Mouse (Mus musculus) fat pad, adult 2 months (tissue): ENCODE measurements around the gene Olfr917.

ENCODE experiments used
- DNase-seq: peaks from one replicate; pipeline ENCODE4 v3.0.0-alpha.2; 2011; ENCODE audit warnings: low read depth, low spot score; ENCODE audit errors: extremely low read depth

The Olfr917 gene

DNA sequence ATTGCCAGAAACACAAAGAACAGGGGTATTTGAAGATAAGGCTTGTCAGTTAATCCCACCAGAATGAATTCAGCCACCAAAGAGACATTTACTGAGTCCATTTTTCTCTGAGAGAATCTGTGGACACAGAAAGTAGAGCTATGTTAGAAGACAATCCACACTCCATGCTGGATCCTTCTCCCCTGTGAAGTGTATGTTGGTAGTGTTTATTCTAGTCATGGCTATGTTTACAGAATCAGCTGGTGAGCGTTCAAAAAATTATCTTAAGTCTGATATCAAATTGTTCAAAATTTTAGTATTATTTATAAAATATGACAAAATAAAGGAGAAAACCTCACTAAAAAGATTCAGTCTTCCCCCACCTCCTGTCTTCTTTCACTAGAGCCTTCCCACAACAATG is at the start of gene Olfr917:
Gene Olfr917, minus strand, starts transcription at position 101 of the 400 bp plus-strand sequence.
- DNase-seq, result no peak

DNA sequence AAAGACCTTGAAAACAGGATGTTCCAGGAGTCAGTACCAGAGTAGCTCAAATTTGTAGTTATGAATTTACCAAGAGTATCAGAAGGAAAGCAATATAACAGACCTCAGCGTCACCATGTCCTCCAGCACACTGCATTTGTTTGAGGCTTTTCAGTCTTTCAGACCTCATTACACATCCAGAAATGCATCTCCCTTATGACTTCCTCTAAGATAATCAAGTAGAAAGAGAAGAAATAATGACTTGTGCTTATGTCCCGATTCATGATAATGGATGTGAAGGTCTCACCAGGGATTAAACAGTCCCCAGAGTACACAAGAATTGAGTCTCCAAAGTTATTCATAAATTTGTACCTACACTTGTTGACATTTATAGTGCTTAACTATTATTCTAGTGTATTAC is 8.9 kb upstream of the Olfr917 start, which contains the start of gene Olfr918:
Gene Olfr918, minus strand, starts transcription at position 101 of the 400 bp plus-strand sequence.
- DNase-seq, result no peak

DNA sequence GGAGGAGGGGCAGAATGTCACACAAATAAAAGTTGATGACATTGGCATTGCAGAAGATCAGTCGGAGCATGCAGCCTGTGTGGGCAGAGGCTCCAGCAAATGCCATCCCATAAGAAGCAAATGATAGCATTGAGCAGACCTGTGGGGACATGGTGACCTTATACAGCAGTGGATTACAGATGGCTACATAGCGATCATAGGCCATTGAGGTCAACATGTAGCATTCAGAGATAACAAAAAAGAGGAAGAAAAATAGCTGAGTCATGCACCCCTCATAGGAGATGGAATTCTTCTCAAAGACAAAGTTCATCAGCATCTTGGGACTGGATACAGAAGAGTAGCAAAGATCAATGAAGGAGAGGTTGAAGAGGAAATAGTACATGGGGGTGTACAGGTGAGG is 7.2 kb upstream of the Olfr917 start:
- DNase-seq, result no peak

DNA sequence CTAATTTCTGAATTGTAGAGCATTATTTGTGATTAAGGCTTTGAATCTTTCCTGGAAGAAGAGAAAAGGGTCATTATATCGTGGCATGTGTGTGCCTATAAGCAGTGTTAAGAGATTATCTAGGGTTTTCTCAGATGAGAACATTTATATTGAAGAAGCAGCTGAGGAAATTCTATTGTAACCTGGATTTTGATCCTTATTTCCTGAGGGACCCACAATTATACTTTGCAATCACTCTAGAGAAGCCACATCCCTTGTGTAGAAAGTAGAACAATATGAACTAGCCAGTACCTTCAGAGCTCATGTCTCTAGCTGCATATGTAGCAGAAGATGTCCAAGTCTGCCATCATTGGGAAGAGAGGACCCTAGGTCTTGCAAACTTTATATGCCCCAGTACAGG is 5.9 kb downstream of the Olfr917 start, which contains the start of gene Olfr916:
Gene Olfr916, minus strand, starts transcription at position 101 of the 400 bp plus-strand sequence.
- no peak for DNase-seq

DNA sequence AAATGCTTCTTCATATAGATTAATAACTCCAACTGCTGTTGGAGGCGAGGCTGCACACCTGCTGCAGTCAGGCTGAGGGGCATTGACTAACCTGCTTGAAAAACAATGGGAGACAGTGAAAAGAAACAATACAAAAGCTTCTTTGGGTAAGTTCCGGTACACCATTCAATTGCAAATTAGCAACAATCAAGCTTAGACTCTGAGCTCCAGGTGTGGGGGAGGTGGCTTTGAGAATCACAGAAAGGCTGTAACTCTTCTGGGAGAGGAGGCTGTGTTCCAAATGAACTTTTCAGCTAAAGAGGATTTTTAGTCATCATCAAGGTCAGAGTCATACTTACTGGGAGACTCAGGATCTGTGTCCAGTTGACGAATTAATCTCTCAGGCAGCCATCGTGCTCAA is 33.2 kb downstream of the Olfr917 start:
- DNase-seq, result no peak
